Mouse (Mus musculus) neural tube, embryonic 10.5 days (tissue): Measurements from ENCODE around the gene Slc16a1.
"Not testable (repeated sequence)": the region's sequence is repeated elsewhere in the genome, so short reads cannot be mapped to it uniquely, and the experiment has no call there.

Experiments used
- DNase-seq: peaks from one replicate; pipeline ENCODE4 v3.0.0-alpha.2; 2017; ENCODE audit warnings: low spot score; ENCODE audit errors: extremely low spot score

Slc16a1 gene

DNA sequence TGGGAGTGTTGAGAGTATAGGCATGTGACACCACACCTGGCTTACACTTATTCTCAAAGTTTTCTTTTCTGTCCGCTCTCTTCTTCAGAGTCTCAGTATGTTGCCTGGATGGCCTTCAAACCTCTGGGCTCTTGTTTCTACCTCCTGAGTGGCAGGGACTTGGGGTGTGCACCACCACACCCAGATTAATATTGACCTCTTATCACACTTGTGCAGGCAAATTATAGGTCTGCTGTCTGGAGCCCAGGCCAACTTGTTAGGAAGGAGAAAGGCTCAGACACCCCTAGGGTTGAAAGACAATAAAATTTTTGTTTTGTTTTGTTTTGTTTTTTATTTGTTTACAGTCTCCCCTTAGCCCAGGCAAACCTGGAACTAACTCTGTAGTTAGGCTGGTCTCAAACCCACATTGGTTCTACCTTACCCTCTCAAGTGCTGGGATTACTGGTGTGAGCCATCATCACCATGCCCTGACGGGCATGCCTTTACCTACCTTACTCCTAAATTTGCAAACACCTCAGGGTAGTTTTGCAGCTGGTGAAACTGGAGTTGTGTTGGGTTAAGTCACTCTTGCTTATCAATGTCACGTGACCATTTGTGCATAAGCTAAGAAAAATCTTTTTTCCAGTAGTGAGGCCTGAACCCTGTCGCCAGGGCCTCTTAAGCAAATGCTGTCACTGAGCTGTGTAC, 35.3 kb downstream of the Slc16a1 start:
- no peak for DNase-seq

DNA sequence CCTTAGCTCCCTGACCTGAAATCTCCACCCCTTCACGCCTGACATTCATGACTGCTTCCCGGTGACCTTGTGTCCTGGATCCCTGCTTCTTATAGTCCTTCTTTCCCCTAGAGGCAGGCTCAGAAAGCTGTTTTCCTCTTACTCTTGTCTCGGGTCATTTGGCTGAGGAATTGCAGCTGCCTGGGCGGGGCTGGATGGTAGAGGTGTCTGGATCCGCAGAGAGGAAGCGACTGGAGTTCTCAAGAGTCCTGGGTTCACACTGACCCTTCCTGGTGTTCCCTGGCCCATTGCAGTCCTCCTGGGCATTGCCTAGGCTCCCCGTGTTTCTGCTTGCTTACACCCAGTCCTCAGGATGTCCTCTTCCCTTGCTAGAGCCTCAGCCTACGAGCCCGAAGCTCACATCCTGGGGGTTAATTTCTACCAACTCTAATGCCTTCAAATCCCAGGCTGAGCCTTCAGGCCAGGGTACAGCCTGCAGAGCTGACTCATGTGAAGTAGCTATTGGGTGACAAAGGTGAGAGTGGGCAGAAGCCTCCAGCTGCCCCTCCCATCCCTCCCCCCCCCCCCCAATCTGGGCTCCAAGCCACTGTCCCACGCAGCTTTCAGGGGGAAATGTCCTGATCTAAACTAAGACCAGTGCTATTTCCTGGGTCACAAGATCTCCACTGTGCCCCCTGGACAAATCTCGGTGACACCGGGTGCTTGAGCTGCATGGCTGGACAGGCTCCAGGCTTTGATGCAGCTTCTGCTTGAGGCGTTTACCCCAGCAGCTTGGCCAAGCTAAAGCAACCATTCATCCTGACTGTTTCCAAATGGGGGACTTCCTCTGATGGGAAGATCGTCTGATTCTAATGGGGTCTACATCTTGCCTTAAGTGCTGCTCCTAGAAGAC, 36.1 kb downstream of the Slc16a1 start:
- peak; percentile 41 for DNase-seq

DNA sequence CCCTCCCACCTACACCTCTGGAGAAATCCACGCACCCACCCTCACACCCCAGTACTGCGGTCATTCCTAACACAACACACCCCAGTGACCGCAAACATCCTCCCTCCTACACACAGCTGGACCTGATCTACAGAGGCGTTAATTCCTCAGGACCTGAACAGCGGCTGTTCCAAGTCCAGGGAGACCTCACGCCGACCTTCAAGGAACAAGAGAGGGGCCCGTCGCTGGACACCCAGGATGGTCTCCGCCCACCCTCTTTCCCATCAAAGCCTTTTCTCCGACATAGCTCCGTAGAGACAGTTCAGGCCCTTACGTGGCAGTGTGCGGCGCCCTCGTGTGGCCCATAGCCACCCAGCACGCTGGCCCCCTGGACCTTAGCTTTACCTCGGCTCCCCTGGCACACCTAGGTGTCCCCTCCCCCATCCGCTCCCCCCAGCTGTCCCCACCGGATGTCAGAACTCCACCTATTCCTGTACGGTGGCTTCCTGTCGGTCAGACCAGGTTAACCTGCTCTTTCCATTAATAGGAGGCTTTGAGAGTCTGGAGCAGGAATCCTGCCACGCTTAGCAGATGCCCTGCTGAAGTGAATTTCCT, 36.9 kb downstream of the Slc16a1 start:
- DNase-seq, result peak; percentile 72

DNA sequence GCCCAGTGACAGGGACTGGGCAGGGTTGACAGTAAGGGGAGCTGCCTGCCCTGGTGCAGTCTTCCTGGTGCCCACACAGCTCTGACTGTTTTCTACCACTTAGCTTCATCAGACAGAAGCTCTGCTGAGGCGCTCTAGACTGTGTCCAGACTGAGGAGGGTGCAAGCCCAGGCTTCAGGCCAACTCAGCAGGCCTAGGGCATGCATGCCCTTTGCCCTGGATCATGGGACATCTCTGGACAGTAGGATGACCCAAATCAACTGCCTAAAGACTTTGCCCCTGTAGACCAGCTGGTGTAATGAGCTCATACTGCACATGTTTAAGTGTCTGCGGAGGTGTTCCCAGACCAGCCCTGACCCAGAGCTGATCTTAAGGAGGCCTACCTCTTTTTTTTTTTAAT, 39.3 kb downstream of the Slc16a1 start:
- no peak for DNase-seq

DNA sequence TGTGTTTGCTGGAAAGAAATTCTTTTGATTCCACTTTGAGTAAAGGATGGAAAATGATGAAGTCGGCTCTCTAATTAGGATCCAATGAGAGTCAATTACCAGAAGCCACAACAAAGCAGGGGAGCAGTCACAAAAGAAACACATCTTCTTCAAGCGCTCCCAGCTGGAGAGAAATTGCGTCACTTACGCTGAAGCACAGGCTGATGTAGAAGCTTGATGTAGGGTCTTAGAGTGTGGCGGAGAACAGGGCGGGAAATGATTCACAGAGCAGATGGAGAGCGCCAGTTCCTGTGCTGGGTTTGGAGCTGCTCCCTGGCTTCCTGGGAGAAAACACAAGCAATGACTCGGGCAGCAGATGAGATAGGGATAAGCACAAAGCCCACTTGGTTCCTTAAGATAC, 40.4 kb downstream of the Slc16a1 start:
- DNase-seq, result no peak

DNA sequence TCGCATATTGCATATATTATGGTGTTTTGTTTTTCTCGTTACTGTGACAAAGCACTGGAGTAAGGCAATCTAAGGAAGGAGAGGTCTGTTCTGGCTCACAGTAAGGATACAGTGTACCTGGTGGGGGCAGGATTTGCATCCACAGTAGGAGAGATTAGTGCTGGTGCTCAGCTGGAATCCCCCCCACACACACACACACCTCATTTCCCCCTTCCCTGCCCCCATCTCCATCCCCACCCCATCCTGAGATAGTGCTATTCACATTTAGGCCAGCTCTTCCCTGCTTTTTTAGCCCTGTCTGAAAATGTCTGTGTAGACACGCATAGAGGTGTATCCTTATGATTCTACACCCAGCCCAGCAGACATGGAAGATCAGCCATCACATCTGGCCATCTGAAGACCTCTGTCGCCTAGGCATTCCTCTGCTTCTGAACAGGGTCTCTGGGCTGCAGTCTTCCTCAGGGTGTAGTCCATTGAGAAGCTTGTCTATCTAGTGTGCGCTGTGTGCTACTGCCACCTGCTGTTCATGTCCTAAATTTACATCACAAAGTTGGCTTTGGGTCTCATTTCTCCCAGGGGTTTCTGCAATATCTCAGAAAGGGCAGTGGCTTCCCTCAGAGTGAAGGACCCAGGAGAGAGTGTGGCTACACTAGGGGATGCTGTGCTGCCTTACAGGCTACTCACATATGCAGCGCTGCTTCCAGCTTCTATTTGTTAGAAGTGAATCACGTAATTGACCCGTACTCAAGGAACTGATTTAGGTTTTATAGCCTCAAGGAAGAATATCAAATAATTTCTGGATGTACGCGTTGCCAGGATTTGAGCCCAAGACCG, 44.4 kb downstream of the Slc16a1 start:
- peak; percentile 55 for DNase-seq

DNA sequence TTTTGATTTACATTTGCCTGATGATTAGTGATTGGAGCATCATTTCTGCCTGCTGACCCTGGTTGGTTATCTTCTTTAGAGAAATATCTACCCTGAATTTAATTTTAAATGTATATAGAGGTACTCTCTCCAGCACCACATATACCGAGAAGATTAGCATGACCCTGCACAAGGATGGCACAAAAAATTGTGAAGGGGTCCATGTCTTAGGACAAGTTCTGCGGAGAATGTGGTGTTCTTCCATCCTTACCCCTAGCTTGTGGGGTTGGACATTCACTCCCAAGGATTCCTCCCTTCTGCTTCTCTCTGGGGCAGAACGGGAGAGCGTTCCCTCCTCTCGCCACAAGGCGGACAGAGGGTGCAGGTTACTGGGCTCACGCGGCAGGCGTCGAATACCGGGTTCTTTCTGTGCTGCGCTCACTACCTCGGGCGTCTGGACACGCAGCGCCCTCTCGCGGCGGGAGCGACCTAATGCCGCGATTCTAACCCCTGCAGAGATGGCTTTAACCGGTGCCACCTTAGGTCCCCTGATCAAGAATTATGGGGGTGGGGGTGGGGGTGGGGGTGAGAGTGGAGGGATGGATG, 62.4 kb downstream of the Slc16a1 start:
- DNase-seq, result peak; percentile 85

DNA sequence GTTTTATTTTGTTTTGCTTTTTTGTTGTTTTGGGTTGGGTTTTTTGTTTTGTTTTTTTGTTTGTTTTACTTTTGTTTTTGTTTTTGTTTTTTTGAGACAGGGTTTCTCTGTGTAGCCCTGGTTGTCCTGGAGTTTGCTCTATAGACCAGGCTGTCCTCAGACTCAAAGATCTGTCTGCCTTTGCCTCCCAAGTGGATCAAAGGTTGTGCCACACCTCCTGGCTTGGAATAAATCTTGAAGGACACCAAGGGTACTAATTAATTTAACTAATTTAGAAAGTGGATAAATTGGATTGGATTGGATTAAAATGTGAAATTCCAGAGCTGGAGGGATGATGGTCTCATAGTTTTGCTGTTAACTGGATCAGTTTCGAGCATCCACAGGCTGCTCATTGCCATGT, 63.3 kb downstream of the Slc16a1 start:
- DNase-seq, result no peak

DNA sequence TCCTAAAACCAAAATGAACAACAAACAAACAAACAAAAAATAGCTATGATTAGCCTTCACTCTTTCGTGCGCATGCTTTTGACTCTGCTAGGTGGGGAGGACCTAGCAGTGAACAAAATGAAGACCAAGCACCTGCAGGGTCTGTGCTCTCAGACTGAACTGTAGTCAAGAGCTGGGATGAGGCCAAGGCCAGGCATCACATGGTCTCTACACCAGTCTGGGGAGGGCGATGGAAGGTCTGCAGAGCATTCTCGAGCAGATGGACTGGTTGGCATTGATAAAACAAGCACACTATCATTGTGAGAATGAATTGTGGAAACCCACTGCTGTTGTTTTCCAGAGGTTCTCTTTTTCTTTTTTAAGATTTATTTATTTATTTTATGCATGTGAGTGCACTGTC, 65.5 kb downstream of the Slc16a1 start:
- no peak for DNase-seq

DNA sequence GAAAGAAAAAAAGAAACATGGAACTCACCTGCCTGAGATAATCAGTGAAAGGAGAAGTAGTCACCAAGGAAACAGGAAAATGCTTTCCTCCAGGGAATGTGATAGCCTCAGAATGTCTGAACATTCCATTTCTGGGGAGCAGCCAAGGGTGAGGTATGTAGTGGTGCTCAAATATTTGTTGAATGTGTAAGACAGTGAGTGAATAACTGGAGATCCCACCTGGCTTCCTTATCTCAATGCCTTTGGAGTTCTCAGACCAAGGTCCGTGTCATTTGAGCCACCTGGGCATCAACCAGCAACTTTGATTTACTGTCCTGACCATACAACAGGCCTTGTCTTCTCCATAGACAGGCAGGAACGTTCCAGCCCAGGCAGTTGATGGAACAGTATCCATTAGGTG, 68.0 kb downstream of the Slc16a1 start:
- DNase-seq, result no peak

DNA sequence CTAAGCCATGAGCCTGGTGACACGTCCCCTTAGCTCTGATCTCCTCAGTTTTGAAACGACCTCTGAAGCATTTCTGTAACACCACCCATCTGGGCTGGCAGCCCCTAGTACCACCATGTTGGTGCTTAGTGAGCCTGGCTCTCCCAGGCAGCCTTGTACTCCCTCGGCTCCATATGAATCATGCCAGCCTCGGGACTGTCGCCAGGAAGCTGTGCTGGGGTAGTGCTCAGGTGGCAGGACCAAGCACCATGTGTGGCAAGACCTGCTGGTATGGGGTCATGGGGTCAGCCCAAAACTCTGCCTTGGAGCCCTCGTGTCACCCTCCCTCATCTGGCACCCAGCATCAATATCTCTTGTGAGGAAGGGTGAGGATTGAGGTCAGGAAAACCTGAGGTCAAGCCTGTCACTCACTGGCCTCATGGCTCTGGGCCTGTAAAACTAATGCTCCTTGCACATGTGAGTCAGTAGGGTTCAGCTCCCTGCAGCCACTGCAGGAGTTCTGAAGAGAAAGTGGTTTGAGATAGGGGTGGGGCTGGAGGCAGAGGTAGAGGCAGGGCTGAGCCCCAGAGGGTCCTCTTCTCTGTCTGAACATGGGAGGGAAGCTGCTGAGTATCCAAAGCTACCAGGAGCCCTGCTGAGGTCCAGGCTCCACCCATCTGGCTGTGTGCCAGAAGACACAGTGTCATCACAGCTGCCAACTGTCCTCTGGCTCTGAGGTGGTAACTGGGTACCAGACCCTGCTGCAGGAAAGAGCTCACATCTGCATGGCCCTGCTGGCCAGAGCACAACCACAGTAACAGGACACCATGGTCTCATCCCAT, 68.7 kb downstream of the Slc16a1 start:
- DNase-seq, result not testable (repeated sequence)

DNA sequence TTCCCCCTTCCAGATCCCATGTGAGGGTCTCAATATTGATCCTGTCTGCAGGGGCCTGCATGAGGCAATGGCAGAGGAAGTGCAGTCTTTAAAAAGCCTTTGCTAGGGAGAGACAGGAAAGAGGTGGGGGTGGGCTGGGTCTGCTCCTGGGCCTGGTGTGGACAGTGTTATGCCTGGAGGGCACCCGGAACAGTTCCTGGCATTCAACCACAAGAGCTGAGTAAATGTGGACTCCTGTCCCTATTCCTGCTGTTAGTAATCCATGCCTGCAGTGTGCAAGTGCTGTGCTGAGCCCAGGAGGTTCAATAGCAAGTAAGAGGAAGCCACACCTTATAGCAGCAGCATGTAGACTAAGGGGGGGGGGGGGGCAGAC, 69.3 kb downstream of the Slc16a1 start:
- not testable (repeated sequence) for DNase-seq
